Mouse (Mus musculus): ENCODE results near the gene Ulk1.

DNA sequence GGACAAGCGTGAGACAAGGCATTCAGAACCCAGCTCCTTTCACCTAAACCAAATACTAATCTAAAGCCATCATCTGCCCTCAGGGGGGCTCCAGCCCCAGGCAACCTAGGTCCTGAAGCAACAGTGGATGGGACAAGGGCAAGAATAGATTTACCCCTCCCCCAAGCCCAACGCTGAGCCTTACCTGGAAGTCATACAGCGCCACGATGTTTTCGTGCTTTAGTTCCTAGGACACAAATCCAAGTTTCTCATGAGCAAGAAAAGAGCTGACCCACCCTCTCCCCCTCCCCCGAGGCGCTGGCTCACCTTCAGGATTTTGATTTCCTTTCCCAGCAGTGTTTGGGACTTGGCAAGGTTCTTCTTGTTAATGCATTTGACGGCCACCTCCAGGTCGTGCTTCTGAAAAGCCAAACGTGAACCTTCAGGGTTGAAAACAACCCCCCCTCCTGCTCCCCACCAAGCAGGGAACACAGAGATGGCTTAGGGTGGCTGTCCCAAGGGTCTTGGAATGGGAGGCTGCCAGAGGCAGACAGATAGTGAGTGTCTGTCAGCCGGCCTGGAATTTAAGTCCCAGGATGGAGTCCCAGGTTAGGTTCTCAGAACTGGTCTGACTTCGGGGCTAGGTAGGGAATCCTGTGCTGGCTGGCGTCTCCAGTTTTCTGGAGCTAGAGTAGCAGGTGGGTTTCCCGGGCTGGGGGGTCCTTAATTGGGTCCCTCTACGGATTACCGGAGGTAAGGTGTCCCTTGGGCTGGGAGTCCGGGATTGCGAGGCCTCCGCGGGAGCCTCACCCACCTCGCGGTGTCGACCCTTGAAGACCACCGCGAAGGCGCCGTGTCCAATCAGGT lies 853 bp downstream of the Ulk1 start:
- TF ChIP-seq POLR2A (IDR thresholded peaks at IDR 0.05; ENCODE audit: insufficient read length, low read depth) (no peak), E2F4 (IDR thresholded peaks at IDR 0.05; ENCODE audit: insufficient read depth) (no peak), USF1 (IDR thresholded peaks at IDR 0.05; ENCODE audit: low read depth) (no peak), TCF12 (IDR thresholded peaks at IDR 0.05; ENCODE audit: insufficient read depth, poor library complexity, severe bottlenecking) (no peak), MYOG (IDR thresholded peaks at IDR 0.05; ENCODE audit: control insufficient read depth in 1 of 3, insufficient read depth in 1 of 3, insufficient read length in 2 of 3, low read depth in 2 of 3) (no peak), MAX (IDR thresholded peaks at IDR 0.05; ENCODE audit: low read depth) (no peak), REST (IDR thresholded peaks at IDR 0.05; ENCODE audit: insufficient read depth, insufficient read length) (no peak), SRF (IDR thresholded peaks at IDR 0.05; ENCODE audit: control insufficient read depth, insufficient read length, low read depth) (no peak)

Data from myocyte (in vitro differentiated cells).